Mouse (Mus musculus): ENCODE data around the gene Erich6. TPM values are rescaled to one million over a fixed set of nuclear protein-coding genes. Genes with fewer than 3 reads are reported as not detected.

Erich6 gene
- polyA plus RNA-seq, 1 experiment from 2014 or later = 0.09 TPM

GRCm38 (mm10) chr3:58577067-58577503 is 59.9 kb downstream of the Erich6 start:
- H3K27me3 ChIP-seq = no peaks in the 10 kb centered on the region
- H3K4me2 ChIP-seq (replicated peaks) = peak overlapping the region; percentile 61
- H3K27ac ChIP-seq = peak overlapping the region; percentile 99
- peaks cover 13% of the 10 kb centered on the region for H3K36me3 ChIP-seq
- H3K4me1 ChIP-seq (replicated peaks) = peaks cover 29% of the 10 kb centered on the region
- no peaks in the 10 kb centered on the region for H3K9me3 ChIP-seq
- peak overlapping the region; percentile 99 for H3K9ac ChIP-seq (replicated peaks)
- WGBS = under 1% methylated on average over 36 of the region's 36 CpGs
- ATAC-seq = peak; percentile 84; the same call in 1 of the 2 replicates
- peak overlapping the region; percentile 81 for H3K4me3 ChIP-seq (replicated peaks)

- peak; percentile 95 for ATAC-seq
- Histone ChIP-seq H3K4me2 (replicated peaks) (peak within 1 kb of the TSS; percentile 61), H3K27me3 (no peaks in the 10 kb centered on the region), H3K27ac (peak within 1 kb of the TSS; percentile 99), H3K36me3 (peaks cover 13% of the 10 kb centered on the region), H3K9me3 (no peaks in the 10 kb centered on the region), H3K4me1 (replicated peaks) (peaks cover 23% of the 10 kb centered on the region), H3K9ac (replicated peaks) (peak within 1 kb of the TSS; percentile 99), H3K4me3 (replicated peaks) (peak within 1 kb of the TSS; percentile 81)
- under 1% methylated on average over 59 of the region's 59 CpGs for WGBS
These were observed 60.6 kb downstream of the Erich6 start, which contains the start of gene Selenot for GRCm38 (mm10) chr3:58576137-58577066. Selenot (plus strand) TSS chr3:58576636.

- no peaks in the 10 kb centered on the region for H3K9me3 ChIP-seq
- no peaks in the 10 kb centered on the region for H3K4me1 ChIP-seq (replicated peaks)
- no peak overlapping the region for H3K27ac ChIP-seq
- H3K9ac ChIP-seq (replicated peaks) = no peak overlapping the region
- 90% methylated on average over 3 of the region's 3 CpGs for WGBS
- H3K36me3 ChIP-seq = no peaks in the 10 kb centered on the region
- no peaks in the 10 kb centered on the region for H3K27me3 ChIP-seq
- no peak for ATAC-seq
- H3K4me2 ChIP-seq (replicated peaks) = no peak overlapping the region
- H3K4me3 ChIP-seq (replicated peaks) = no peak overlapping the region
These were observed 66.2 kb downstream of the Erich6 start for GRCm38 (mm10) chr3:58570821-58571220.

Other genes with a start within 250 kb of the Erich6 start
- 8.0 and 8.7 TPM in 2 replicates for gene Tsc22d2, start 222.5 kb downstream of the Erich6 start, polyA plus RNA-seq (2015; fragmentation: Nextera tagmentation; extraction: Ambion mirVana)
- 43.3 and 48.3 TPM in 2 replicates for gene Eif2a, start 111.4 kb downstream of the Erich6 start, polyA plus RNA-seq (2015; fragmentation: Nextera tagmentation; extraction: Ambion mirVana)
- 74.0 and 75.3 TPM in 2 replicates for gene Serp1, start 111.3 kb downstream of the Erich6 start, polyA plus RNA-seq (2015; fragmentation: Nextera tagmentation; extraction: Ambion mirVana)
- 22.5 and 23.1 TPM in 2 replicates for gene Selenot, start 60.6 kb downstream of the Erich6 start, polyA plus RNA-seq (2015; fragmentation: Nextera tagmentation; extraction: Ambion mirVana)
- gene Siah2, start 55.2 kb upstream of the Erich6 start, polyA plus RNA-seq (2015; fragmentation: Nextera tagmentation; extraction: Ambion mirVana) = 5.8 and 5.9 TPM in 2 replicates
- not detected in 2 replicates for gene Mindy4b-ps, start 185.1 kb upstream of the Erich6 start, polyA plus RNA-seq (2015; fragmentation: Nextera tagmentation; extraction: Ambion mirVana)
- 0.41 and 0.63 TPM in 2 replicates for gene Clrn1, start 248.1 kb upstream of the Erich6 start, polyA plus RNA-seq (2015; fragmentation: Nextera tagmentation; extraction: Ambion mirVana)